Mouse (Mus musculus): ENCODE results near the gene Tnrc6b. TPM values are rescaled to one million over a fixed set of nuclear protein-coding genes. Genes with fewer than 3 reads are reported as not detected.

The Tnrc6b gene
- total RNA-seq, 4 experiments from 2014 or later: 61.4 to 85.1 (median 69.2) TPM

- no peak for DNase-seq
These were observed 84.0 kb downstream of the Tnrc6b start for GRCm38 (mm10) chr15:80795076-80795475.

- DNase-seq: peak; percentile 26
These were observed 86.6 kb downstream of the Tnrc6b start for GRCm38 (mm10) chr15:80797757-80798156.

- DNase-seq: peak; percentile 91
These were observed 87.4 kb downstream of the Tnrc6b start for GRCm38 (mm10) chr15:80798367-80799073.

- DNase-seq: peak; percentile 17
These were observed 88.0 kb downstream of the Tnrc6b start for GRCm38 (mm10) chr15:80799074-80799633.

GRCm38 (mm10) chr15:80799634-80800137, 88.6 kb downstream of the Tnrc6b start:
- no peak for DNase-seq

GRCm38 (mm10) chr15:80800201-80800600, 89.1 kb downstream of the Tnrc6b start:
- no peak for DNase-seq

GRCm38 (mm10) chr15:80800765-80801164, 89.7 kb downstream of the Tnrc6b start:
- no peak for DNase-seq

- no peak for DNase-seq
These were observed 90.5 kb downstream of the Tnrc6b start for GRCm38 (mm10) chr15:80801597-80801996.

GRCm38 (mm10) chr15:80807162-80807561, 96.0 kb downstream of the Tnrc6b start:
- no peak for DNase-seq

GRCm38 (mm10) chr15:80810226-80810625, 99.1 kb downstream of the Tnrc6b start:
- no peak for DNase-seq

- no peak for DNase-seq
These were observed 101.7 kb downstream of the Tnrc6b start for GRCm38 (mm10) chr15:80812840-80813239.

- no peak for DNase-seq
These were observed 103.7 kb downstream of the Tnrc6b start for GRCm38 (mm10) chr15:80814792-80815191.

- no peak for DNase-seq
These were observed 111.2 kb downstream of the Tnrc6b start for GRCm38 (mm10) chr15:80822276-80822675.

- no peak for DNase-seq
These were observed 120.1 kb downstream of the Tnrc6b start for GRCm38 (mm10) chr15:80831170-80831569.

- DNase-seq: no peak
These were observed 121.7 kb downstream of the Tnrc6b start for GRCm38 (mm10) chr15:80832808-80833207.

- DNase-seq: no peak
These were observed 125.1 kb downstream of the Tnrc6b start for GRCm38 (mm10) chr15:80836246-80836645.

GRCm38 (mm10) chr15:80838836-80839235, 127.7 kb downstream of the Tnrc6b start:
- no peak for DNase-seq

GRCm38 (mm10) chr15:80839653-80840420, 128.7 kb downstream of the Tnrc6b start:
- no peak for DNase-seq

GRCm38 (mm10) chr15:80844262-80844661, 133.1 kb downstream of the Tnrc6b start:
- DNase-seq: no peak

GRCm38 (mm10) chr15:80844926-80845325, 133.8 kb downstream of the Tnrc6b start:
- no peak for DNase-seq

- no peak for DNase-seq
These were observed 138.9 kb downstream of the Tnrc6b start for GRCm38 (mm10) chr15:80850004-80850403.

GRCm38 (mm10) chr15:80850682-80851475, 139.8 kb downstream of the Tnrc6b start:
- DNase-seq: no peak
